Mouse (Mus musculus) stomach, embryonic 15.5 days (tissue): ENCODE results near the gene Ankrd42. TPM values are rescaled to one million over a fixed set of nuclear protein-coding genes. Genes with fewer than 3 reads are reported as not detected.

Experiments used
- ATAC-seq: fragments of 200-750 bp; cut with Nextera tagmentation; 2 replicates; pipeline ENCODE4 v1.8.0; 2017; ENCODE audit warnings: low read depth, moderate number of reproducible peaks, moderate TSS enrichment; ENCODE audit not compliant: insufficient read depth, low FRiP score
- H3K27ac ChIP-seq: fragments of 300-500 bp; sonication (generic); 2 replicates; pipeline ENCODE4 v1.5.1; 2015; ENCODE audit warnings: mild to moderate bottlenecking, inconsistent platforms
- H3K27me3 ChIP-seq: fragments of 300-500 bp; sonication (generic); replicated peaks from 2 replicates; pipeline ENCODE4 v1.6.1; 2015; ENCODE audit warnings: inconsistent platforms
- H3K36me3 ChIP-seq: fragments of 300-500 bp; sonication (generic); 2 replicates; pipeline ENCODE4 v1.6.1; 2015; ENCODE audit warnings: inconsistent platforms
- H3K4me1 ChIP-seq: fragments of 300-500 bp; sonication (generic); 2 replicates; pipeline ENCODE4 v1.6.1; 2015; ENCODE audit warnings: inconsistent platforms
- H3K4me2 ChIP-seq: fragments of 300-500 bp; sonication (generic); 2 replicates; pipeline ENCODE4 v1.6.1; 2015; ENCODE audit warnings: mild to moderate bottlenecking, inconsistent platforms
- H3K4me3 ChIP-seq: fragments of 300-500 bp; sonication (generic); replicated peaks from 2 replicates; pipeline ENCODE4 v1.5.1; 2015; ENCODE audit warnings: inconsistent platforms
- H3K9ac ChIP-seq: fragments of 300-500 bp; sonication (generic); 2 replicates; pipeline ENCODE4 v1.6.1; 2015; ENCODE audit warnings: inconsistent platforms
- H3K9me3 ChIP-seq: fragments of 300-500 bp; sonication (generic); 2 replicates; pipeline ENCODE4 v1.6.1; 2016; ENCODE audit warnings: inconsistent platforms
- WGBS: fragments of 180-500 bp; shearing (Covaris S2); methylation state at CpG from one replicate; pipeline ENCODE4 v1.1.7; 2015; 5-methylcytosine and 5-hydroxymethylcytosine counted together
- polyA plus RNA-seq: library from polyadenylated mRNA; unstranded; fragments of >200 nt; fragmentation: Nextera tagmentation; extraction: Ambion mirVana; gene quantifications from 2 replicates; pipeline ENCODE4 v1.2.1, GENCODE M21; 2015

Gene Ankrd42
- polyA plus RNA-seq, 1 experiment from 2014 or later, result 5.8 TPM

DNA sequence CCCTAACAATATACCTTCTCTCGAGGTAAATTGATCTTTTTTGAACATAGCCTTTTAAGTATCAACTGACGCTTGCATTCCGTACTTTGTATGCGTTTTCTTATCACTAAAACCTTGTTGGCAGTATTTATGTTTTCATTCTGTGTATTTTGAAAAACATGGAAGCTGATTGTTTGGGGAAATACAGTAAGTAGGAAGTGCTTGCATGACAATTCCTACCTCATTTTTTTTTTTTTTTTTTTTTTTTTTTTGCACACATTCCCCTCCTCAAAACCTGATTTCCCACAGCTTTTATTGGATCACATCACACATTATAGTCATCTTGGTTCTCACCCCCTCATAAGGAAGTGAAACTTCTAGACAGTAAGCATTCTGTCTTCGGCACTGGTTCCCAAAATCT, 1.1 kb upstream of the Ankrd42 start:
- Histone ChIP-seq H3K36me3 (no peaks in the 10 kb centered on the region; the same call in 1 of the 2 replicates), H3K9me3 (no peaks in the 10 kb centered on the region), H3K4me1 (peaks cover 7% of the 10 kb centered on the region; the same call in 1 of the 2 replicates), H3K27ac (no peak overlapping the region), H3K27me3 (no peaks in the 10 kb centered on the region), H3K4me3 (peak overlapping the region; percentile 88; the same call in 1 of the 2 replicates), H3K4me2 (peak overlapping the region; percentile 62), H3K9ac (0 out of 2 replicates have a peak overlapping the region, but pooled peaks have one; percentile 76)
- ATAC-seq, result no peak
- WGBS, result 80% methylated on average over 5 of the region's 5 CpGs

DNA sequence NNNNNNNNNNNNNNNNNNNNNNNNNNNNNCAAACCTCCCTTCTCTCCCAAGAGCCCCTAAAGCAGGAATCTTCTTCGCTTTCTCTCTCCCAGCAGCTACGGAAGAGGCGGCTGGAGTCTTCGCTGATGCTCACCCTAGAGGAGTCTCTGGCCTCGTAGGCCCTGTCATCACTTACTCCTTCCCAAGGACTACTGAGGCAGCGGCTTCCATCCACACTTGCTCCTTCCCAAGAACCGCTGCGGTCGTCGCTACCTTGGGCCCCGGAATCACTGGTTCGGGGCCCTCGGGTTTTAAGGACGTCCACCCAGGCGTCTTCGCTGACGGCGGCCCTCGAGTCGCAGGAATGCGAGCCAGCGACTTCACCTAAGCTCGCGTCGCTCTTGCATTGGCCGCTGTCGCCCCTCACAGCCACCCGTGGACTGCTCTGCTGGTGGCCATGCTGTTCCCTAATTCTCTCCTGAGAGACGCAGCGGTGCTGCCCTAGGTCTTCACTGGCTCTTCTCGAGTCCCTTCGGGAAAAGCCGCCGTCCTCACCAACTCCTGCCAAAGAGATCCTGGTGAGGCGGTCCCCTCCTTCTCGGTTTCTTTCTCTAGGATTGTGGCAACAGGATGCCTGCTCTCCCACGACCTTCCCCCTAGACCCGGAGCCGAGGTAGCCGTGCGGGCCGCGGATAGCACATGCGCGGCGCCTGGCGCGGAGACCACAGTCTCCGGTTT, 489 bp downstream of the Ankrd42 start:
- peak overlapping the region; percentile 99 for H3K4me2 ChIP-seq
- peak overlapping the region; percentile 88 for H3K4me3 ChIP-seq
- H3K4me1 ChIP-seq, result peaks cover 7% of the 10 kb centered on the region; the same call in 1 of the 2 replicates
- H3K9me3 ChIP-seq, result no peaks in the 10 kb centered on the region
- H3K9ac ChIP-seq, result peak overlapping the region; percentile 76
- H3K27ac ChIP-seq, result peak overlapping the region; percentile 31; the same call in 1 of the 2 replicates
- ATAC-seq, result peak; percentile 54
- no peaks in the 10 kb centered on the region for H3K27me3 ChIP-seq
- H3K36me3 ChIP-seq, result no peaks in the 10 kb centered on the region; the same call in 1 of the 2 replicates
- 2% methylated on average over 49 of the region's 49 CpGs for WGBS

DNA sequence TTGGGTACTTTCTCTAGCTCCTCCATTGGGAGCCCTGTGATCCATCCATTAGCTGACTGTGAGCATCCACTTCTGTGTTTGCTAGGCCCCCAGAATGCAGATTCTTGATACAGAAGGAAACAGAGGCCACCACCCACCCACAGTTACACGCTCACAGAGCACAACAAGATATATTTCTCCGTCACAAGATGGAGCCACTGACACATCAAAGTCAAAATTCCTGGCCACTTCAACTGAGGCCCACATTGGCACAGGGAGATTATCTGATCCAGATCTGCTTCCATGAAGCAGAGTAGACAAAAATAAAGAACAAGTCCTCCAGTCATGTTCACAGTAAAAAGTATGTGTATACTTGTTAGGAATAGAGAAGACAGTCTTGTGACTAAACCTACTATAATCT, 6.8 kb downstream of the Ankrd42 start:
- H3K9me3 ChIP-seq, result no peaks in the 10 kb centered on the region
- H3K4me3 ChIP-seq, result no peak overlapping the region
- H3K4me1 ChIP-seq, result no peaks in the 10 kb centered on the region
- no peak overlapping the region for H3K9ac ChIP-seq
- H3K36me3 ChIP-seq, result no peaks in the 10 kb centered on the region
- H3K27me3 ChIP-seq, result no peaks in the 10 kb centered on the region
- H3K4me2 ChIP-seq, result no peak overlapping the region
- 39% methylated on average over 2 of the region's 2 CpGs for WGBS
- no peak for ATAC-seq
- H3K27ac ChIP-seq, result no peak overlapping the region

DNA sequence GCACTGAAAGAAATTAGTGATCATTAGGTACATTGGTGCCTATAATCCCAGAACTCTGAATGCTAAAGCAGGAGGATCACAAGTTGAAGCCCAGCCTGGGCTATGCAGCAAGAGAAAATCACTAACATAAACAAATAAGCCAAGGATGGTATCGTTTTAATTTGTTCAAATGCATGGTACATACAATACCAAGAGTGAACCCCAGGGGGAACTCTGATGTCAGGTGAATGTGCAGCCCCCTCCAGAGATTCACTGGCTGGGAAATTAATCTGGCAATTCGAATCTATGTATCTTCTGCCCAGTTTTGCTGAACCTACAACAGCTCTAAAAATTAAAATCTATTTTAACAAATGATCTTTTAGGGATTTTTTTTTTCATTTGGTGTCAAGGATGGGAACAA, 12.5 kb downstream of the Ankrd42 start:
- no peak overlapping the region for H3K4me2 ChIP-seq
- H3K36me3 ChIP-seq, result no peaks in the 10 kb centered on the region
- H3K4me3 ChIP-seq, result no peak overlapping the region
- WGBS, result 46% methylated on average over 2 of the region's 2 CpGs
- H3K4me1 ChIP-seq, result no peaks in the 10 kb centered on the region
- H3K9me3 ChIP-seq, result no peaks in the 10 kb centered on the region
- no peak overlapping the region for H3K9ac ChIP-seq
- H3K27ac ChIP-seq, result no peak overlapping the region
- no peak for ATAC-seq
- no peaks in the 10 kb centered on the region for H3K27me3 ChIP-seq

DNA sequence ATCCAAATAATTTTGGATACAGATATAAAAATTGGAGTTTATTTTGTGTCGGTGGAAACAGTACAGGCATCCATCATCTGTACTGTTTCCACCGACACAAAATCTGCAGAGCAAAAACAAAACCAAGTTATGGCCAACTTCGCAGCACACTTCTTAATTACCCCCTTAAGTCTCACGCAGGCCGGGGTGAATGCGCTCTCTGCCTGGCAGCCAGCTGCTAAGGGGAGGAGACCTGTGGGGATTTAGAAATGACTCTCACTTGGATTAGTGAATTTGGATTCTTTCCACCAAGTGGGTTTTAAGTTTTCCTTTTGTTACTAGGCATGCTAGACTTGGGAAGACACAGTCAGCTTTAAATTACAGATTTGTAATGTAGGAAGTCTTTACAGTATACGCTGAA, 26.1 kb downstream of the Ankrd42 start:
- no peaks in the 10 kb centered on the region for H3K27me3 ChIP-seq
- no peaks in the 10 kb centered on the region for H3K4me1 ChIP-seq
- no peak overlapping the region for H3K9ac ChIP-seq
- H3K36me3 ChIP-seq, result no peaks in the 10 kb centered on the region
- WGBS, result 59% methylated on average over 7 of the region's 7 CpGs
- H3K4me3 ChIP-seq, result no peak overlapping the region
- H3K4me2 ChIP-seq, result no peak overlapping the region
- ATAC-seq, result no peak
- H3K9me3 ChIP-seq, result no peaks in the 10 kb centered on the region
- H3K27ac ChIP-seq, result no peak overlapping the region

DNA sequence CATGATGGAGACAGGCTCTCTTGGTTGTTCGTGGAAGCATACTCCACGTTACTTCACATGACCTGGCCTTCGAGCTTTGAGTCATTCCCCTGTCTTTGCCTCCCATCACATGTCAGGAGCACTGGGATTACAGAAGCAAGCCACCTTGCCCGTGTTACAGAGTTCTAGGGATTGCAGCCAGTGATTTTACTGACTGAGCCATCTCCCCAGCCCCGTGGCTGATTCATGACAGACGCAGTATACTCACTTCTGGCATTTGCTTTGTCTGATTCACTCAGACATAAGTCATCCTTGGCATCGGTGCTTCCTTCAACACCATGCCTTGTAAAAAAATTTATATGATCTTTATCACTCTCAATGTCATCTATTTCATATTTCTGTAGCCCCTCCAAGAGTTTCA, 32.0 kb downstream of the Ankrd42 start:
- Histone ChIP-seq H3K9ac (no peak overlapping the region), H3K36me3 (no peaks in the 10 kb centered on the region), H3K4me3 (no peak overlapping the region), H3K27ac (no peak overlapping the region), H3K9me3 (no peaks in the 10 kb centered on the region), H3K4me1 (no peaks in the 10 kb centered on the region), H3K4me2 (no peak overlapping the region), H3K27me3 (no peaks in the 10 kb centered on the region)
- WGBS, result 87% methylated on average over 7 of the region's 7 CpGs
- no peak for ATAC-seq

DNA sequence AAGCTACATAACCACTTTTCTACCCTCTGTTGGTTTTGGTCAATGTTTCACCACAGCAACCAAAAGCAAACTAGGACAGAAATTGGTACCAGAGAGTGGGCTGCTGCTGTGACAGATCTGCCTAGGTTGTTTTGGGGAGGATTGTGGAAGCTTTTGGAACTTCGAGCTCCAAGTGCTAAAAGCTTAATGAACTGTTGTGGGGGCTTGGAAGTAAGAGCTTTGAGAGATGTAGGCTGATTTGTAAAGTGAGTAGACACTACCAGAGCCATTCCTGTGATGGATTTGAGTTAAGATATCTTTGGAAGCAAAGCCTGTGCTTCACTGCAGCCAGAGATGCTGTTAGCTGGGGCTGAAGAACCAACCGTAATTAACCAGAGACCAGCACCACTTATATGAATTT, 46.1 kb downstream of the Ankrd42 start:
- no peak overlapping the region for H3K4me2 ChIP-seq
- H3K9ac ChIP-seq, result no peak overlapping the region; the same call in 1 of the 2 replicates
- H3K9me3 ChIP-seq, result no peaks in the 10 kb centered on the region
- ATAC-seq, result no peak
- no peaks in the 10 kb centered on the region for H3K4me1 ChIP-seq
- WGBS, result 82% methylated on average over 2 of the region's 2 CpGs
- H3K4me3 ChIP-seq, result no peak overlapping the region
- H3K36me3 ChIP-seq, result no peaks in the 10 kb centered on the region
- no peaks in the 10 kb centered on the region for H3K27me3 ChIP-seq
- H3K27ac ChIP-seq, result no peak overlapping the region

DNA sequence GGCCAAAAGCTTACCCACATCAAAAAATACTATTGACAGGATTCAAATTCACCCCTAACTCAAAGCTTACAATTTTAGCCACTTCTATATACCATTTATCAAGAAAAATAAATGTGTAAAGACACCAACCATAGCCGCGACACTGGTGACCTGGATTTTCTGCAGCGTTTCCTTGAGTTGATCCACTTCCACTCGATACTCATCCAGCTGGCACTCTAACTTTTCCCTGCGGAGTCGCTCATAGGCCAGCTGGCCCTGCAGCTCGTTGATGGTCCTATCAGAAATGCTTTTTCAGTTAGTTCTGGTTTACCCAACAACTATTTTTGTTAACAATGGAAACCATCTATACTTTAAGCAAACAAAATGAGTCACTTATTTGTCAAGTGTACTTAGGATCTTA, 47.0 kb downstream of the Ankrd42 start:
- no peaks in the 10 kb centered on the region for H3K36me3 ChIP-seq
- no peaks in the 10 kb centered on the region for H3K4me1 ChIP-seq
- no peak overlapping the region for H3K4me3 ChIP-seq
- no peak overlapping the region for H3K4me2 ChIP-seq
- H3K9me3 ChIP-seq, result no peaks in the 10 kb centered on the region
- no peaks in the 10 kb centered on the region for H3K27me3 ChIP-seq
- ATAC-seq, result no peak
- WGBS, result 81% methylated on average over 7 of the region's 7 CpGs
- no peak overlapping the region for H3K9ac ChIP-seq
- no peak overlapping the region for H3K27ac ChIP-seq

DNA sequence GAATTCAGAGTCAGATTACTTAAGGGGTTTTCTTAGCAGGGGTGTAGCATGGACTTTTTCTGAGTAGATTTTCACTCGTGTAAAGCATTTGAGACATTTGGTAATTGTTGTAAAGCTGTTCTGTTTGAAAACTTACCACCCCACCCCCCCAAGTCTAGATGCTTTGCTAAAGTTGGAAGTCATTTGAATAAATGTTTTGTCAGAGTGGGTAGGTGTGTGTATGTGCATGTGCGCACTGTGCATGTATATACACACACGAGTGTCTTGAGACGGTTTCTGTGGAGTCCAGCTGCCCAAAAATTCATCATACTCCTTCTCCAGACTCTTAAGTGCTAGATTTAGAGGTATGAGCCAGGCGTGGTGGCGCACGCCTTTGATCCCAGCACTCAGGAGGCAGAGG, 53.4 kb downstream of the Ankrd42 start:
- WGBS, result 90% methylated on average over 7 of the region's 7 CpGs
- no peaks in the 10 kb centered on the region for H3K9me3 ChIP-seq
- no peak for ATAC-seq
- H3K27me3 ChIP-seq, result no peaks in the 10 kb centered on the region
- H3K9ac ChIP-seq, result no peak overlapping the region
- H3K4me2 ChIP-seq, result no peak overlapping the region
- H3K27ac ChIP-seq, result no peak overlapping the region
- 0 out of 2 replicates have a peak, but pooled peaks cover under 1% of the 10 kb centered on the region for H3K36me3 ChIP-seq
- H3K4me3 ChIP-seq, result no peak overlapping the region
- no peaks in the 10 kb centered on the region for H3K4me1 ChIP-seq

DNA sequence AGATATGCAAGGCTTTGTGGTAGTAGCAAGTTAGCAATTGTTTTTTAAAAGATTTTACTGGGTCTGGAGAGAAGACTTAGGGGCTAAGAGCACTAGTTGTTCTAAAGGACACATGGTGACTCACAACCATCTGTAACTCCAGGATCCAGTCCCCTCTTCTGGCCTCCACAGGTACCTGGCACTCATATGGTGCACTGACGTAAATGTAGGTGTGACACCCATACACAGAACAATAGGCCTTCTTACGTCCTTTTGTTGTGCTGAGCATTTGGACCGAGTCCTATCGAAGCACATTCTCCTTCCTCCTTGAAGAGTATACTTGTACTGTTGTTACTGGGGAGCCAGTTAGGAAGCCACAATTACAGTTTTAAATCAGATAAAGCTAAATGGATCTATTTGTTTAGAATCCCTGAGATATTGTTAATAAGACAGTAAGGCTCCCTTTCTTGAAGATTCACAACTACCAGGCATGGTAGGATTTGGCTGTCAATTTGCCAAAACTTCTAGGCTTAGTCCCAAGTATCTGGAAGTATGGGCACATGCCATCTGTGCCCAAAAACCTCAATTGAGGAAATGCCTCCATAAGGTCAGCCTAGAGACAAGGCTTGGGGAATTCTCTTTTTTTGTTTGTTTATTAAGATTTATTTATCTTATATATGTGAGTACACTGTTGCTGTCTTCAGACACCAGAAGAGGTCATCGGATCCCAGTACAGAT, 56.3 kb downstream of the Ankrd42 start:
- WGBS, result 88% methylated on average over 5 of the region's 5 CpGs
- H3K27ac ChIP-seq, result no peak overlapping the region
- H3K4me1 ChIP-seq, result no peaks in the 10 kb centered on the region
- 0 out of 2 replicates have a peak, but pooled peaks cover 7% of the 10 kb centered on the region for H3K36me3 ChIP-seq
- no peak for ATAC-seq
- no peak overlapping the region for H3K4me3 ChIP-seq
- H3K9me3 ChIP-seq, result no peaks in the 10 kb centered on the region
- no peaks in the 10 kb centered on the region for H3K27me3 ChIP-seq
- no peak overlapping the region for H3K9ac ChIP-seq
- H3K4me2 ChIP-seq, result no peak overlapping the region

DNA sequence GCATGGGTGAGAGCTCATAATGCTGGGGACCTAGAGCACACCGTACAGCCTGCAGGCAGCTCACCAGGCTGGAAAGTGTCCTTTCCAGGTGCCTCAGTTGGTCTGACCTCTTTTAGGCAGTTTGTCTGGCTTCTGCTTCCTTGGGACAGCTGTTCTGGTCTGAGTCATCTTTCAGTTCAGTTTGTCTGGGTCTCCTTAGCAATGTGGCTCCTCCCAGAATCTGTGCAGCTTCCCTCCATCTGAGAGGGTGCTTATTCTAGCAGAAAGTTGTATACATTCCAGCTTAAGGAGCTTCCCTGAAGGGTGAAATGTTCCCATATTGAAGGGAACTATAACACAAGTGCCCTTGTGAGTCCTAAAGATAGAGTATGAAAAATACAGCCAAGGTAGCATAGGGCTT, 70.2 kb downstream of the Ankrd42 start:
- ATAC-seq, result no peak
- Histone ChIP-seq H3K4me1 (no peaks in the 10 kb centered on the region), H3K9ac (no peak overlapping the region), H3K4me2 (no peak overlapping the region), H3K36me3 (no peaks in the 10 kb centered on the region), H3K27me3 (no peaks in the 10 kb centered on the region), H3K4me3 (no peak overlapping the region), H3K27ac (no peak overlapping the region), H3K9me3 (no peaks in the 10 kb centered on the region)
- 68% methylated on average over 1 of the region's 1 CpGs for WGBS
